Mouse (Mus musculus) spleen, postnatal 36 days (tissue): ENCODE measurements around the gene Slk.

ENCODE experiments used
- DNase-seq, 2 experiments: peaks; one replicate each; pipeline ENCODE4 v3.0.0; 2022; ENCODE audit warnings: low spot score in 2 of 2, mixed read lengths in 1 of 2

Slk gene

DNA sequence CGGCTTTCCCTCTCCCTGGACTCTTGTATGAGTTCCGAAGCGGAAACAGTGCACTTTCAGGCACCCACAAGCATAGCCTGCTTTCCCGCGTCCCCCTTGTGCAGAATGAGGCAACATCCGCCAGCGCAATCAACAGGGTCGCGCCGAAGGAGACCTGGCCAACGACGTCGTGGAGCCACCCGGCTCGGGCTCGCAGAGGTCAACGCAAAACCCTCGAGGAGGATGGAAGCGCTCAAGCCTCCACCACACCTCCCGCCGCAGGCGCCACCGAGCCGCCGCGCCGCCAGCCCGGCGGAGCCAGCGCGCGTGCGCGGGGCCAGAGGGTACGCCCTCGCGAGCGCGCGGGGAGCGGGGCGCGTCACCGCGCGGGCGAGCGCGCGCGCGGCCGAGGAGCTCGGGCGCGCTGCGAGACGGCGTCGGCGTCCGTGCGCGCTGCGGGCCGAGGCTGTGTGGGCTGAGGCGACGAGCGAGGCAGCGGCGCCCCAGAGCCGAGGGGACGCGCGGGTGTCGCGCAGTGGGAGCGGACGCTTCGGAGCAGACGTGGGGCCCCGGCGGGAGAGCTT, at the start of gene Slk:
Gene Slk (plus strand): TSS at position 454 of the 563 bp plus-strand sequence.
- DNase-seq: peak; percentile 78 to 84

DNA sequence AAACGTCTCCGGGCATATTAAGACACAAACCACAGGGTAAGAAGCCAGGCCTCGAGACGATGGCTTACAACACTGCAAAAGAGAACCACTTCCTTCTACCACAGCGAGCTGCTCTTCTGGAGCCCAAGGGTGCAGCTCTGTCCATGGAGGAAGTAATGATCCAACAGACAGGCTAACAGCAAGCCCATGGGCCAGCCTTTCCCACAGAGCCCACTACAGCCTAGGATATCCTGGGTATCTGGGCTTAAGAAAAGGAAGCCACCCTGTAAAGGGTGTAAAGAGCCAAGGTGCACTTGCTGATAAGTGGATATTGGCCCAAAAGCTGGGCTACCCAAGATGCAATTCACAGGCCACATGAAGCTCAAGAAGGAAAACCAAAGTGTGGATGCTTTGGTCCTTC, 48.2 kb upstream of the Slk start:
- no peak for DNase-seq

DNA sequence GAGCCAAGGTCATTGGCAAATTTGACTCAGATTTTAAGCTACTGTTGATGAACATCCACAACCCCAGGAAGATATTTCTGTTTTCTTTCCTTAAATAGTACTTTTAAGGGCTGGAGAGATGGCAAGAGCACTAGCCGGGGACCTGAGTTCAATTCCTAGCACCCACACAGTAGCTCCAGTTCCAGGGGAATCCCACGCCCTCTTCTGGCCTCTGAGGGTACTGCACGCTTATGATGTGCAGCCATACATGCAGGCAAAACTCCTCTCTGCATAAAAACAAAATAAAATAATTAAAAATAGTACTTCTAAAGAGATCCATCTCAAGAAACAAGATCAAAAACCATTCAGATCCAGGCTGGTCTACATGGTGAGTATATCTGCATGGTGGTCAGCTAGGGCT, 47.0 kb upstream of the Slk start:
- DNase-seq: no peak

DNA sequence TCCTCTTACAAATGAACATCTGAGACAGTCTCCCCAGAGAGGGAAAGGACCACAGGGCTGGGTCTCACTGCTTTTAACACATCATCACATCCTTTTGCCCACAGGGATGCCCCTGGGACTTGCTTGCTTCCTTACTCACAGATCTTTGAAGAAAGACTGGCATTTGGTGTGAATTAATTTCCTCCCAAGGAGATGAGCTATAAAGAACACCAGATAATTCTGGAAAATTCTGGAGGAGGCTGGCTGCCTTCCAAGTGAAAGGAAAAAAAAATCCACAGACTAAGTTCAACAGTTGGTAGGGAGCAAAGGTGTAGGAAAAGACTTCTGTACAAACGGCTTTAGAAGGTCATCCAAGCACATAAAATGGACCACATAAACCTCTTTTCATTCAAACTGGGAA, 45.3 kb upstream of the Slk start:
- no peak for DNase-seq

DNA sequence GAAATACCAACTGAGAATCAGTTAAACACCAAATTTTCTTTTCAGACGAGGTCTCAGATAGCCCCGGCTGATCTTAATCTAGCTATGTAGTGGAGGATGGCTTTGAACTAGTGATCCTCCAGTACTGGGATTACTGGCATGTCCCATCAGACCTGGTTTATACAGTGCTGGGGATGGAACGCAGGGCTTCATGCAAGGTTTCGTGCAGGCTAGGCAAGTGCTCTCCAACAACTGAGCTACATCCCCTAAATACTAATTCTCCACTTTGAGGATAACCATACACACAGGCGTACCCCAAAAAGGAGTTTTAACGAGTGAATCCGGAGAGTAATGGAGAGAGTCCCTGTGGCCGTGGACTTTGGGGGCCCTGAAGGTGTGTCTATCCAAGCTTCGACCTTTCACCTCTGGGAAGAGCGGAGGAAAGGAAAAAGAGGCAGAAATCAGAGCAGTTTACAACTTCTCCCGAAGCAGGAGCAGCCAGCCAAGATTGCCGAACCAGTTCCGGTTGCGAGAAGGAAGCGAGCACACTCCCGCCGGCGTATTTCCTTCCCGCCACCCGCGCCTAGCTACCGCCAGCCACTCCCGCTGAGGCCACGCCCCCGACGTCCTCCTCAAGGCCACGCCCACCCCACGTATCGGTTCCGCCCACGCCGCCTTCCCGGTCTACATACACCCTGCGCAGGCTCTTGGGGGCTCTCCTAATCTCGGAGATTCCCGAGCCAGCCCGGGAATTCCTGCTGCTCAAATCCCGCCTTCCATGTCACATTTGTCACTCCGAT, 42.8 kb upstream of the Slk start:
- DNase-seq: peak; percentile 96

DNA sequence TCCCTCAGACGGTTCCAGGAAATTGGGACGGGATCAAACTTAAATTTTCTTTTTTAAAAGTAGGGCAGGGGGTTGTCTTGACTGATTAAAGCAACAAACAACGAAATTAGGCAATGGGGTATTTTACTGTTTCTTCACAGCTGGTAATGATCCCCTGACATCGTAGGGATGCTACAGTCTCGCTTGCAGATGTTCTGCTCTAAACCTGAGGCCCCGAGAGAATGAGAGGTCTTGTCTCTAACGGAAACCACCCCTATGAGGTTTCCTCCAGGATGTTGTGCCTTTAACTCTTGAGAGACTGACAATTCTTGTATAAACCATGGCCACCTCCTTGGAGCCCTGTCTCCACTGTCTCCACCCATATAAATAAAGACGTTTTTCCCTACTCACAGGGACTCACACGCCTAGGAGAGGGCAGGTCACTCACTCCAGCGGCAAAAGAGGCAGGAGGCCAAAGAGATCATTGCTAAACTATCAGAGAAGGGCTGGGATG, 42.1 kb upstream of the Slk start, which contains the start of gene Stn1:
Gene Stn1 (minus strand): TSS at position 208 of the 493 bp plus-strand sequence.
- DNase-seq: peak; percentile 24 to 48

DNA sequence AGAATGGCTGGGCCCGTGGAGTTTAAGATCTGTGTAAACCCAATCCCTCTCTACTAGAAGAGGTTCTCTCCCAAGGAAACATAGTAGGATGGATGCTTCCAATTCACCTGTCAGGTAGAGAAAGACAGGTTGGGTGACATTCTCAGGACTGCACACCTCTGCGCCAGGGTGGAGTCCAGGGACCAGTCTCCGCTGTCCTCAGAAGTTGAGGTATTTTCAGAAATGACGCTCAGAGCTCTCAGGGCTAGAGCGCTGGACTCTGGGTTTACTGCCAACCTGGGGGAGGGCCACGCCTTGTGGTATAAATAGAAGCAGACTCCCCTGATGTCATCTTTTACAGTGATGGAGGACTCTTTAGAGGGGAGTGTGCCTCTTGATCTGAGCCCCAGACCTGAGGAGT, 41.6 kb upstream of the Slk start:
- no peak for DNase-seq

DNA sequence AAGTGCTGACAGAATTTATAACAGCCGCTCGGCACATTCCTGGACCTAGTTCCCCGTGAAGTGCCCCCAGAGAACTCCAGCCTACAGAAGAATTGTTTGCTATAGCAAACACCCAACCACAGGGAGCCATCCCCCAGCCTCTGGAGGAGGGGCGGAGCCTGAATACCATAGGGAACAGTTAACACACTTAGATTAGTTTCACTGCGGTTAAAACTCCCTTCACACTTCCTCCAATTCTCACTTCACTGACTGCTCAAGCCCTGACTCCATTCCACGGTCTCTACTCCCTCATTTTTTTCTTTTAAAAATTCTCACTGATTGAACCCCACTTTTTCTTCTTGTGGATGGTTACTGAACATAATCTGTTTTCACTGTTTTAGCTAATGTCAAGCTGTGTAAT, 40.7 kb upstream of the Slk start:
- DNase-seq: peak; percentile 69 to 75

DNA sequence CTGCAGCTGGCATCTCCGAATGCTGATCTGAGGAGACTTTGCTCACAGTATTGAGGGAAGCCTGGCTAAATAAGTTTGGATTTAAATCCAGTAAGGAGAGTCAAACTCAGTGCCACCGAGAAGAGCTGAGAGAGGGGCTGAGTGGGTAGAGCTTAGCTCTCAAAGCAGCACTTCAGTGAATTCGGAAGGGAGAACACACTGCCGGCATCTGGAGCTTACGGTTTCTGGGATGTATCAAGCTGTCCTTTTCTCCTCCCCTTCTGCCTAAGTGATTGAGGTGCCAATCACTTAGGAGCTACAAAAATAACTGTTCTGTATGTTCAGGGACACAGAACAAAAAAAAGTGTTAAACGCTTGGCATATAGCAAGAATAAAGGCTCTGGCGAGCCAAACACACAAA, 37.0 kb upstream of the Slk start:
- no peak for DNase-seq

DNA sequence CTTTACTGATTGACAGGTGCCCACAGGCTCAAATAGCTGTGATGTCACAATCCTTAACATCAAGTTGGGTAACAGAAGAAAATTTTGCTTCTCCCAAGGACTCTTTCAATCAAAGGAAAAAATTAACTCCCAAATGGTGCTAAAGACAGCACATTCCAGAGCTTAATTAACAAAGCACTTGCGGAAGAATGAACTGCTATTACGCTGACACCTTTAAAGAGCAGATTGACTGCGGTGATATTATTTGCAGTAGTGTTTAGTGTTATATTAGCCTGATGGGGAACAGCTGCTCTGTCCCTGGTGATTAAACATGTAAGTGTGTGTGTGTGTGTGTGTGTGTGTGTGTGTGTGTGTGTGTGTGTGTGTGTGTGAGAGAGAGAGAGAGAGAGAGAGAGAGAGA, 34.4 kb upstream of the Slk start:
- no peak for DNase-seq

DNA sequence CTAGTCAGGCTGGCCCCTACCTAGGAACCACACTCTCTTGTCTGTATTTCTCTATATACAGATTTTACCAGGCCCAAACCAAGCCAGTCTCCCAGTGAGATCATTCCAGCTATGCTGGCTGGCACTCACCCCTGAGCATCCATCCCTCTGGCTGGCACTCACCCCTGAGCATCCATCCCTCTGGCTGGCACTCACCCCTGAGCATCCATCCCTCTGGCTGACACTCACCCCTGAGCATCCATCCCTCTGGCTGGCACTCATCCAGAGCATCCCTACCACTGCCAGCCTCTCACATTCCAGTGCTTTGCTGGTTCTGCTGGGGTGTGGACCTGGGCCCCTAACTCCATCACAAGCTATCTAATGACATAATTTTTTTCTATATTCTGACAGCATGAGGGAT, 34.0 kb upstream of the Slk start:
- DNase-seq: no peak

DNA sequence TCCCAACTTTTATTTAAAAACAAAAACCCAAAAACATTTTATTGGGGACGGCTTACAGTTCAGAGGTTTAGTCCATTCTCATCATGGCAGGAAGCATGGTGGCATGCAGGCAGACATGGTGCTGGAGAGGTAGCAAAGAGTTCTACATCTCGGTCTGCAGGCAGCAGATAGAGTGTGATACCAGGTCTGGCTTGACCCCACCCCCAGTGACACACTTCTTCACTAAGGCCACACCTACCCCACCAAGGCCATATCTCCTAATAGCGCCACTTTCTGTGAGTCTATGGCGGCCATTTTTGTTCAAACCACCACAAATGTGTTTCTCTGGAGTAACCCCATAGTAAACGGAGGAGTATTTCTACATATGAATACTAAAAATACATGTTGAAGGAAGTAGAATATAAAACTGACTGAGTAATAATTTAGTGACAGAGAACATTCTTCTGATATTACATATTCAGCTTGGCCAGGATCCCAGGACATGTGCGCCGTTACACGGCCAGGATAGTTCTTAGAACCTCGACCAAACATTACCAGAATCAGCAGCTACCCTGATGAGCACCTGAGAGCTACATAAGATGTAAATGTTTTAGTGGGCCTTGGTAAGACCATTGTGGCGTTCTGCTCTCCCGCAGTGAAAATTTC, 30.9 kb upstream of the Slk start:
- DNase-seq: no peak

DNA sequence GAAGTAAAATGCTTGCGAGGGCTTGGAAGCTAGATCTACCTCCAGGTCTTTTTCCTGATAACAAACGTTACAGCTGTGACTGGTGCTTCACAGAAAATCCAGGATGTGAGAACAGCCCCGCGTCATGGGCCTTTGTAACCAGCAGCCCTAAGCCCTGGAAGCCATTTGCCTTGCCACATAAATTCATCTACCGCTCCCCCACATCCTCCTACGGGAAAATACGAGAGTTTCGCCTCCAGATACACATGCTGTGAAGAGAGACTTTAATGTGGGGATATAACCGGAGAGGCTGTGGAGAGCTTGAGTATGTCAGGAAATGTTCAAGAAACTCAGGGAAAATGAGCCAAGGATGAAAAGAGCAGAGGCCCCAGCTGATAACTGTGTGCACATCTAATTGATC, 30.3 kb upstream of the Slk start:
- DNase-seq: no peak

DNA sequence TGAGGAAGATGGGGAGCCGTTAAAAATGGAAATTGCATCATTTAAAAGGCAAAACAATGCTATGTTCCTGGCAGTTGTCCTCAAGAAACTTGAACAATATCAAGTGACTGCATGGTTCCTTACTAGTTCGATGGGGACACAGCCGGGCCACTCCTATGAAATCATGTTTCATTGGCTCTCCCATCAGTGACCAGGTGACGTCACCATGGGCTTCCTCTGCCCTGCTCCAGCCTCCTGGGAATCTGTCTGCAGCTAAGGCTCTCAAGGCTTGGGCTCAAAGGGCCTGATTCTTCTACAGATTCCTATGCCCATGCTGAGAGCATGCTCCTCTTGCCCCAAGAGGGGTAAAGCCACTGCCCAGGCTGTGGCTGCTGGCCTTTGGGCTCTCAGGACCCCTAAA, 29.9 kb upstream of the Slk start:
- no peak for DNase-seq

DNA sequence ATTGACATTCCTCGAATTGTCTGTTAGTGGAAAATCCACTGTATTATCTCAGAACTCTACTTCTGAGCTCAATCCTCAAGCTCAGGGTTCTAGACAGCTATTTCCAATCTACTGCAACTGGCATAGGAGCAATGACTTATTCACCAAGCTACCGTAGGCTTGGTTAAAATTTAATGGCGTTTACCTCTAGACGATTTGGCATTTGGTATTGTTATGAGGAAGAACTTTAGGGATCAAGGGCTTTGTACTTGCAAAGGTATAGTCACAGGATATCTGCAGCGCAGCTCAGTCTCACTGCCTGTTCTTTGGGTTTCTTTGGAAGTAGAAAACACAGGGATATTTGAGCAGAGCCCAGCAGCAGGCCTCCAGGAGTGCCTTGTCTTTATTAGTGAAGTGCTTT, 20.3 kb upstream of the Slk start:
- DNase-seq: no peak

DNA sequence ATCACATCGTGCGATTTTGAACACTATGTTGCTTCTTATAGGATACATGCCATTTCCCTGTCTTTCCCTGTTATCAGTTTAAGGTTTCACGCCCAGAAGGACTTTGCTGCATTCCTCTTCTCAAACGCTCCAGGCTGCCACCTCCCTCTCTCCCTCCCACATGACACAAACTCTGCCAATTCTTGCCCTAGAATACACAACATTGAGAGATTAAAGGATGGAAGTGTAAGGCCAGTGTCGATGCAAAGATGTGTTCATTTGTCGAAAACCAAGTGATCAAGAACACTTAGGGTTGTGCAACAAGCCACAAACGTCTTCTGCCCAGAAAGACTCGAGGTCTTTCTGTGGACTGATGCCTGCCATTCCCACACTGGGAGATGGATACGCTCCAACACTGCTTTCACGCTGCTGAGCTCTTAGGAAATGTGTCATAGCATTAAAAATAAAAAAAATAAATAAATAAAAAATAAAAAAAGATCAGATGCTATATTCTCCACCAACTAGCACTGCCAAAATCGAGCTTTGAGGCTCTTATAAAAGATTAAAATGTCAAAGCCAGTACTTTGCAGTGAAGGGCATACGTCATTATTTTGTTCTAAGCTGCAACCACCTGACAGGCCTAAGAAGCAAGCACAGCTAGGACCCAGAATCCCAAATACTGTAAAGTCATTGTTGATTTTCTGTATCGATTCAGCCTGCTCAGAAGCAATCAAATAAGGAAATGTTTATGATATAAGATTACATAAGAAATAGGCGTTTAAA, 19.5 kb upstream of the Slk start:
- DNase-seq: no peak

DNA sequence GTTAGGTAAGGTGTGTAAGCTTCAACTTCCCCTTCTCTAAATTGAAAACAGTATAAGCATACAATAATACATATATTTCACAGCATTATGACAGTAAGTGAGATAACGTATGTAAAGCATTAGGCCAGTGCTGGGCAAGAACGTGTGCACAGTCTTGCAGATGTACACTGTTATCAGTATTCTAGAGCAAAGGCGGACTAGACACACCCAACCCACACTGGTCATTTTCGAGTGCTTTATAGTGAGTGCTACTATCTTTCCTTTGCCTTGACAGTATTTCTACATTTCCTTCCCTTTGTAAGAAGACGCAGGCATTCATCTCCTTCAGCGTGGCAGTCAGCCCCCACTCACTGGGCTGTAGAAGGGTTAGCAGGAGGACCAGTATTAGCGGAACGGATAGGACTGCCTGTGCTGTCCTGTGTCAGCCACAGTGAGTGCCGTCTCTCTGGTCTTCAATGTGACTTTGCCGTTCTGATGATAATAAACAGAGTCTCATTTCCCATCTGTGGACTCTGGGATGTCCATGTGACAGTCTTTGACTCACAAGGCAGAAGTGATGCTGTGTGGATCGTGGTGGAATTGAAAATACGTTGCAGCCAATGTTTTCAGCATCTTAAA, 18.8 kb upstream of the Slk start:
- no peak for DNase-seq

DNA sequence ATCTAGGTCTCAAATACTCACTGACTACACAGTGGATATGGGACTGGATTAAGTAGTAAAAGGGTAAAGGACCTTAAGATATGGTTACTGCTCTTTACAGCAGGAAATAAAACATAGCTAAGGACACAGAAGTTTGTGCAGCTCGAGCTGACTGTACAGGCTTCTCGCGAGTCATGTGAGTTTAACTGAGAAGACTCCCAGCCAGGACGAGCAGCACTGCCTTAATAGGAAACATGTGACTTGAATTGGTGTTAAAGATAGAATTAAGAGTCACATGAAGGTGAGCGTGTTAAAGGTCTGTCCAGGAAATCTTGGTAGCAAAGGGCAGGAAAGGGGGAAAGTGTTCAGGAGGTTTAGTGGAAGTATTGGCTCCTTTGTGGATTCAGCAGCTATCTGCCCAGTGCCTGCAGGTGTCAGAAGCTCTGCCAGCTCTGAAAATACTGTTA, 17.5 kb upstream of the Slk start:
- DNase-seq: no peak

DNA sequence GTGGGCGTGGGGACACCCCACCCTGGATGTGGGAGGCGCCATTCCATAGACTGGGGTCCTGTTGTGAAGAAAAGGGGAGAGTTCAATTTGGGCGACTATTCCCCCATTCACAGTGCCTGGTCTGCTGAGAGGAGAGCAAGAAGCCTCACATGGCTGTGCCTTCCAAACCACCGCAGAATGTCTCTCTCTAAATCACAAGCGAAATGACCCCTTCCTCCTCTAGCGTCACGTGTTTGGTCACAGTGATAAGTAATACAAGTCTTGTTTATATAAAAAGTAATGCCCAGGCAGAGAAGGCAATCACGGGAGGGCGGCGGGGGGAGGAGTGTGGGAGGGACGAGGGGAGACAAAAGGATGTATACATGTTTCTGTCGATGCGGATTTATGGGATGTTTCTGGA, 15.8 kb upstream of the Slk start:
- no peak for DNase-seq

DNA sequence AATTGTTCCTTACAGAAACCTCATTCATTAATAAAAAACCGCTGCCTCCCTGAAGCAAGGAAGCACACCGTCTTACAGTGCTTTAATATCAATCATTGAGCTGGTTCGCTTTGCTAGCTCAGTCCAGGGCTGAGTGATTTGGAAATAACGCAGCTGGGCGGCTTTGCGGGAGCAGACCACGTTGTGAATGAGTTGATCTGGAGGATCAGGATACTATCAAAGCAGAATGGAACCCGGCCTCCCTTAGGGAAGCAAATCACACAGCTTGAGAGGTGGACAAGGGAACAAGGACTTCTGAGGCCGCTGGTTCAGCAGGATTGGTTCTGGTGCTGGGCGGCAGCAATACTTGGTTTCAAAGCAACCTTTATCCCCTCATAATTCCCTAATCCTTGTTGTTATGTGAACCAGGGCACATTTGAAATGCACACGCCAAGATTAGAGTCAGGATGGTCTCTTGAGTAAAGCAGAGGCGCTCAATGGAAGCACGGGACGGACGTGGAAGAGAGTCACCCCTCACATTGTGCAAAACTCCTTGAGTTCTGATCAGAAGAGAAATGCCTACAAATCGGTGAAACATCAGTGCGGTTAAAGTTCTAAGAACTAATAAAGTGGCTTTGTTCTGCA, 14.3 kb upstream of the Slk start:
- no peak for DNase-seq

DNA sequence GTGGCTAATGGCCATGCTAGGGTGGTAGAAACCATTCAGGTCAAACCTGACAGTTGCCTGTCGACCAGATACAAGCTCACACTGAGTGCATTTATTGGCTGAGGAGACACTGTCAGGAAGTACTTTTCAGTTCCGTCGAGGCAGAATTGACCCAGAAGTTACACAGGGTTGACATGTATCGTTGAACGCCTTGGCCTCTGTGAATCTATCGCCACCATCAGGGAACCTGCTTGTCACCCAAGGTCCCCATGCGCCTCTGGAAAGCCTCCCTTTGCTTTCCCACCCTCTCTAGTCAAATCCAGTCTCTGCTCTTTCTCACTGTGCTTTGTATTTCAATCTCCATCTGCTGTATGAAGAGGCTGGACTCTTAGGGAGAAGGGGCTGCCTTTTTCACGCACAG, 13.5 kb upstream of the Slk start:
- no peak for DNase-seq
